Mouse (Mus musculus) liver, postnatal 0 days (tissue): ENCODE measurements around the gene Dennd2a.

Source experiments
- CTCF ChIP-seq: sonication (generic); IDR thresholded peaks from 2 replicates; pipeline ENCODE4 v1.5.1; 2016; ENCODE audit warnings: antibody characterized with exemption, low read depth
- EP300 ChIP-seq: IDR thresholded peaks from 2 replicates; pipeline ENCODE4 v1.6.1; 2016; ENCODE audit warnings: antibody characterized with exemption, low read depth, mild to moderate bottlenecking

DNA sequence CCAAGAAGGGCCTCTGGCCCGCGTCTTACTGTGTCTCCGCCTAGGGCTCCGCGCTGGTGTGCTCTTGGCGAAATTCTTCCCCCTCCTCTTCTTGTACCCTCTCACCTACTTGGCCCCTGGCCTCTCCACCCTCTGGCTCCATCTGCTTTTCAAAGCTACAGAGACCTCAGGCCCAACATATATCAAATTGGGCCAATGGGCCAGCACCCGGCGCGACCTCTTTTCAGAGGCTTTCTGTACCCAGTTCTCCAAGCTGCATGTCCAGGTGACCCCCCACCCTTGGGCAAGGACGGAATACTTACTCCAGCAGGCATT is 16.8 kb upstream of the Dennd2a start:
- no peak for TF ChIP-seq CTCF
- no peak for TF ChIP-seq EP300
